Mouse (Mus musculus): Measurements from ENCODE around the gene Ascc3. TPM values are rescaled to one million over a fixed set of nuclear protein-coding genes. Genes with fewer than 3 reads are reported as not detected.

Ascc3 gene
- polyA plus RNA-seq, 1 experiment = 0.72 TPM

GRCm38 (mm10) chr10:50806166-50806565 is 213.7 kb downstream of the Ascc3 start:
- Histone ChIP-seq H3K36me3 (replicated peaks; ENCODE audit: low read length) (no peaks in the 10 kb centered on the region), H3K27me3 (replicated peaks) (no peaks in the 10 kb centered on the region)
- TF ChIP-seq FLI1 (IDR thresholded peaks at IDR 0.05; ENCODE audit: low read length) (no peak), GATA1 (IDR thresholded peaks at IDR 0.05; ENCODE audit: borderline replicate concordance, low read length) (no peak)

GRCm38 (mm10) chr10:50822363-50822762 is 229.9 kb downstream of the Ascc3 start:
- Histone ChIP-seq H3K27me3 (replicated peaks) (no peaks in the 10 kb centered on the region), H3K4me3 (replicated peaks) (no peak overlapping the region), H3K4me1 (peaks cover 12% of the 10 kb centered on the region), H3K36me3 (replicated peaks; ENCODE audit: low read length) (peaks cover 25% of the 10 kb centered on the region), H3K9me3 (no peaks in the 10 kb centered on the region)
- TF ChIP-seq FLI1 (IDR thresholded peaks at IDR 0.05; ENCODE audit: low read length) (no peak), GATA1 (IDR thresholded peaks at IDR 0.05; ENCODE audit: borderline replicate concordance, low read length) (no peak)

More at GRCm38 (mm10) chr10:50806166-50806565, 213.7 kb downstream of the Ascc3 start:
- Histone ChIP-seq H3K4me1 (no peaks in the 10 kb centered on the region), H3K4me3 (replicated peaks) (no peak overlapping the region), H3K9me3 (no peaks in the 10 kb centered on the region)

- TF ChIP-seq FLI1 (IDR thresholded peaks at IDR 0.05; ENCODE audit: low read length) = no peak
- TF ChIP-seq GATA1 (IDR thresholded peaks at IDR 0.05; ENCODE audit: borderline replicate concordance, low read length) = no peak
- H3K4me3 ChIP-seq (replicated peaks) = no peak overlapping the region
- peaks cover 16% of the 10 kb centered on the region for H3K4me1 ChIP-seq
- H3K36me3 ChIP-seq (replicated peaks; ENCODE audit: low read length) = peaks cover 36% of the 10 kb centered on the region
- H3K27me3 ChIP-seq (replicated peaks) = no peaks in the 10 kb centered on the region
- H3K9me3 ChIP-seq = no peaks in the 10 kb centered on the region
Measured at GRCm38 (mm10) chr10:50826829-50827228, 234.4 kb downstream of the Ascc3 start.

- no peak for TF ChIP-seq GATA1 (IDR thresholded peaks at IDR 0.05; ENCODE audit: borderline replicate concordance, low read length)
- no peak for TF ChIP-seq FLI1 (IDR thresholded peaks at IDR 0.05; ENCODE audit: low read length)
- Histone ChIP-seq H3K9me3 (no peaks in the 10 kb centered on the region), H3K4me3 (replicated peaks) (no peak overlapping the region), H3K27me3 (replicated peaks) (no peaks in the 10 kb centered on the region), H3K4me1 (no peaks in the 10 kb centered on the region), H3K36me3 (replicated peaks; ENCODE audit: low read length) (peaks cover 5% of the 10 kb centered on the region)
Measured at GRCm38 (mm10) chr10:50834533-50834932, 242.1 kb downstream of the Ascc3 start.

GRCm38 (mm10) chr10:50843363-50843762 is 250.9 kb downstream of the Ascc3 start:
- Histone ChIP-seq H3K9me3 (no peaks in the 10 kb centered on the region), H3K4me3 (replicated peaks) (no peak overlapping the region), H3K27me3 (replicated peaks) (no peaks in the 10 kb centered on the region), H3K4me1 (no peaks in the 10 kb centered on the region), H3K36me3 (replicated peaks; ENCODE audit: low read length) (peaks cover 34% of the 10 kb centered on the region)
- no peak for TF ChIP-seq FLI1 (IDR thresholded peaks at IDR 0.05; ENCODE audit: low read length)
- no peak for TF ChIP-seq GATA1 (IDR thresholded peaks at IDR 0.05; ENCODE audit: borderline replicate concordance, low read length)

- no peaks in the 10 kb centered on the region for H3K4me1 ChIP-seq
- H3K27me3 ChIP-seq (replicated peaks) = peaks cover 5% of the 10 kb centered on the region
- H3K4me3 ChIP-seq (replicated peaks) = no peak overlapping the region
- H3K36me3 ChIP-seq (replicated peaks; ENCODE audit: low read length) = no peaks in the 10 kb centered on the region
- H3K9me3 ChIP-seq = no peaks in the 10 kb centered on the region
- TF ChIP-seq GATA1 (IDR thresholded peaks at IDR 0.05; ENCODE audit: borderline replicate concordance, low read length) (no peak), FLI1 (IDR thresholded peaks at IDR 0.05; ENCODE audit: low read length) (no peak)
Measured at GRCm38 (mm10) chr10:50868202-50868601, 275.7 kb downstream of the Ascc3 start.

DNA sequence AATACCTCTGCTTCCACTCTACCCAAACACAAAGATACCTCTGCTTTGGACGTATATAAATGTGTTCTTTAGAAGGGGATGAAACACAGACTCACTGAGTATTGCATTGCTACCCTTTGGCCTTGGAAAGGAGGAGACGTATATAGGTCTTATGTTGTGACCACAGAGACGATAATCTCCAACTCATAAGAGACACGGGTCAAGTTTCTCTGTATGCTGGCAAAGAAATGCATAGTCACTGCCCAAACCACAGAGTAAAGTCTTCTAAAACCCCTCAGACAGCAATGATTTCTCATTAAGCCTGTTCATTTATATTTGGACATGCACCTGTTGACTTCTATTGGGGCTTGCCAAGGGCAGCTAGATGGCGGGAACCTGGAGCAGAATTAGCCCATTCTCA is 284.5 kb downstream of the Ascc3 start:
- Histone ChIP-seq H3K9me3 (0 out of 2 replicates have a peak, but pooled peaks cover 4% of the 10 kb centered on the region), H3K36me3 (replicated peaks; ENCODE audit: low read length) (no peaks in the 10 kb centered on the region), H3K4me1 (peaks cover 5% of the 10 kb centered on the region), H3K27me3 (replicated peaks) (peaks cover 27% of the 10 kb centered on the region), H3K4me3 (replicated peaks) (no peak overlapping the region)
- TF ChIP-seq GATA1 (IDR thresholded peaks at IDR 0.05; ENCODE audit: borderline replicate concordance, low read length) (no peak), FLI1 (IDR thresholded peaks at IDR 0.05; ENCODE audit: low read length) (no peak)

- Histone ChIP-seq H3K4me1 (peaks cover 5% of the 10 kb centered on the region), H3K9me3 (no peaks in the 10 kb centered on the region), H3K27me3 (replicated peaks) (peaks cover 26% of the 10 kb centered on the region), H3K36me3 (replicated peaks; ENCODE audit: low read length) (no peaks in the 10 kb centered on the region), H3K4me3 (replicated peaks) (no peak overlapping the region)
- TF ChIP-seq GATA1 (IDR thresholded peaks at IDR 0.05; ENCODE audit: borderline replicate concordance, low read length) = no peak
- no peak for TF ChIP-seq FLI1 (IDR thresholded peaks at IDR 0.05; ENCODE audit: low read length)
Measured at GRCm38 (mm10) chr10:50881476-50882069, 289.1 kb downstream of the Ascc3 start.

- TF ChIP-seq GATA1 (IDR thresholded peaks at IDR 0.05; ENCODE audit: borderline replicate concordance, low read length) (no peak), FLI1 (IDR thresholded peaks at IDR 0.05; ENCODE audit: low read length) (no peak)
- Histone ChIP-seq H3K36me3 (replicated peaks; ENCODE audit: low read length) (no peaks in the 10 kb centered on the region), H3K9me3 (no peaks in the 10 kb centered on the region), H3K4me3 (replicated peaks) (no peak overlapping the region), H3K4me1 (no peaks in the 10 kb centered on the region), H3K27me3 (replicated peaks) (peaks cover 27% of the 10 kb centered on the region)
Measured at GRCm38 (mm10) chr10:50882366-50882765, 289.9 kb downstream of the Ascc3 start.

- Histone ChIP-seq H3K27me3 (replicated peaks) (peaks cover 45% of the 10 kb centered on the region), H3K36me3 (replicated peaks; ENCODE audit: low read length) (no peaks in the 10 kb centered on the region), H3K4me1 (no peaks in the 10 kb centered on the region), H3K9me3 (no peaks in the 10 kb centered on the region), H3K4me3 (replicated peaks) (no peak overlapping the region)
- no peak for TF ChIP-seq FLI1 (IDR thresholded peaks at IDR 0.05; ENCODE audit: low read length)
- TF ChIP-seq GATA1 (IDR thresholded peaks at IDR 0.05; ENCODE audit: borderline replicate concordance, low read length) = no peak
Measured at GRCm38 (mm10) chr10:50886305-50886704, 293.8 kb downstream of the Ascc3 start.
